Mouse (Mus musculus) lung, postnatal 14 days (tissue): ENCODE data around the gene Tbc1d4.

Source experiments
- DNase-seq: peaks from one replicate; pipeline ENCODE4 v3.0.0; 2021

Gene Tbc1d4

DNA sequence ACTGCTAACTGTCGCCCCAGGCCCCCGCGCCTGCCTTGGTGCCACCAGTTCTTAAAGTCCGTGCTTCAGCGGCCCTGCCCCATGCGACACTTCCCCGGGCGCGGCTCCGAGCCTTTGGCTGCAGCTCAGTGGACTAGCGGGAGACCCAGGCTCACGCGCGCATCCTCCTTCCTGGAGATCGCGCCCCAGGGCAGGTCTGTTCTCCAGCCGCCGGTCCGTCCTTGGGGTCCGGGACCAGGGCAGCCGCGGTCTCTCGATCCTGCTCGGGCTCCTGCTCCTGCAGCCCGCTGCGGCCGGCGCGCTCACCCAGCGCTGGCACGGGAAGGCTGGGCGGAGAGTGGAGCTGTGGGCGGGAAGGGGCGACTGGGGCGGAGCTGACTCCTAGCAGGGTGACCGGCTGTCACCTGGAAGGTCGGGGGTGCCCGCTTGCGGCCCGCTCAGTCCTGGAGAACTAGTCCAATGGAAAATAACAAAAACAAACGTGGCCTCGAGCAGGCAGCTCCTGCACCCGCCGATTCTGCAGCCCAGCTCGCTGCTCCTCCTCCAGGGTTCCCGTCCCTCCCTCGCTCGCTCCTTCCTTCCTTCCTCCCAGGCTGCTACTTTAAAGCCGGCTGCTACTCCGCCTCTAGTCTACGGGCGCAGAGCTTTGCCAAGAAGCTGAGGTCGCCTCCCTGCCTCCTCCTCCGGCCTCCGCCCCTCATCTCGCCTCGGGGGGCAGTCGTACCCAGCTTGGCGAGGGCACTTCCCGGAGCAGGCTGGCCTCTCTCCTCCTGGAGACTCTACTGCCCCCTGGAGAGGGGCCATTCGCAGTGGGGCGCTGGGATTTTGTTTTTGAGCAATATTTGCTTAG is at the start of gene Tbc1d4:
TSS of gene Tbc1d4 (minus strand) at position 673 of the 850 bp plus-strand sequence.
- DNase-seq = peak; percentile 83

DNA sequence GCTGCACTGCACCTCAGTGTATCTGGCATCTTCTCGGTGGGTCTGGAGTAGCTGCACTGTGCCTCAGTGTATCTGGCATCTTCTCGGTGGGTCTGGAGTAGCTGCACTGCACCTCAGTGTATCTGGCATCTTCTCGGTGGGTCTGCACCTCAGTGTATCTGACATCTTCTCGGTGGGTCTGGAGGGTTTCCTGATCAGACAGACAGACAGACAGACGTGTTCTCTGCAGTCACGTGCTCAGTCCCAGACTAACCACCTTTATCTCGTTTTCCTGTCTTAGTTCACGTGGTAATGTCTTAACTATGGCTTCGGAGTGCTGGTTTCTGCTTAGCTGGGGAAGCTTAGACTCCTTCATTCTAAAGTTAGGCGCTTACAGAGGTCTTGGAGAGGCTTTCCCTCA is 47.3 kb upstream of the Tbc1d4 start:
- no peak for DNase-seq

DNA sequence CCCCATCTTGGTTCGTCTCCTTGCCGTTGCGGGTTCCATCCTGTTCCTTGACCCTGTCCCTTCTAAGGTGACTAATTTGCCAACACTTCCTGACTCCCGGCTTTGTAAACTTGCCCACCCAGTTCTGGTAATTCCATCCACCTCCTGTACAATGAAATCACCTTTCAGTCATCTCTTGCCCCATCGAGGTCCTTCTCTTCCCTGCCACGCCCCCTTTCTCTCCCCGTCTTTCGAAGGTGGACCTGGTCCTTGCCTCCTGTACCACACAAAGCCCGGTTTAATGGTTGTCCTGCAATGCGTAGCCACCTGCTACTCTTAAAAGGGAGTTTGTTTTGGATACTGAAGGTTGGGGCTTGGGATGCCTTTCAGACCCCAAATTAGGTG is 45.5 kb upstream of the Tbc1d4 start:
- DNase-seq = no peak

DNA sequence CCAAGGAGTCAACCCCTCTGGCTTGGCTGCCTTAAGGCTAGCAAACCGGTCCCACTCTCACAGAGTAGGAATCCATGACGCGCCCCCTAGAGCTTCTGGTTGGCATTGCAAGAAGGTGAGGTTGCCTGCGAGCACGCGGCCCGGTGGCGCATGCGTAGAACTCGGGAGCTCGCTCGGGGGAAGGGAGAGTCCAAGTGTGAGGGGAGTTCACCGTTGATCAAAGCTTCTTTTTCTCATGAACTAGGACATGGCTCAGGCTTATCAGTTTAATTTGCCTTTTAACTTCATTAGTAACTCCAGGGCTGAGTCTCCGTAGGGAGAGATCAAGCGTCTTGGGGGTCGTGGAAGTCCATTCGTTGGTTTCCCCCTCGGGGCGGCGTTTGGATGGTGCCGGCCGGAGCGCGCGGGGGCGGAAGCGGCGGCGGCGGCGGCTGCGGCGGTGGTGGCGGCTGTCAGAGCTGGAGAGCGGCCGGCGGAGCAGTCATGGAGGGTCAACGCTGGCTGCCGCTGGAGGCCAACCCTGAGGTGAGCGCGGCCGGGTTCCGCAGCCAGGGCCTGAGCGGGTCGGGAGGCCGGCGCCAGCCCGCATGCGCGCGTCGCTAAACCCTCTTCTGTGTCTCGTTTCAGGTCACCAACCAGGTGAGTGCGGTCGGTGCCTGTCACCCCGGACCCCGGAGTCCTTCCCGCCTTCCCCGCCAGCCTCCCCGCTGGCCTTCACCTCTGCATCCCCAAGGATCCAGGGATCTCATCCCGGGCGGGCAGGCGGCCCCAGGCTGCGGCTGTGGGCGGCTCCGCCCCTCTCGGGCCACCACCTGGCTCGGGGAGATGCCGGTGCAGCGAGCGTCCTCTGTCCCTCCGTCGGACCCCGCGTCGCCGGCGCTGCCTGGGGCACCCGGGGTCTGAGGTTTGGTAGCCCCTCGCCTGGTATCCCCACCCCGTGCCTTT is 44.9 kb upstream of the Tbc1d4 start, which contains the start of gene Uchl3:
TSS of gene Uchl3 (plus strand) at position 387 of the 945 bp plus-strand sequence.
- DNase-seq = peak; percentile 99

DNA sequence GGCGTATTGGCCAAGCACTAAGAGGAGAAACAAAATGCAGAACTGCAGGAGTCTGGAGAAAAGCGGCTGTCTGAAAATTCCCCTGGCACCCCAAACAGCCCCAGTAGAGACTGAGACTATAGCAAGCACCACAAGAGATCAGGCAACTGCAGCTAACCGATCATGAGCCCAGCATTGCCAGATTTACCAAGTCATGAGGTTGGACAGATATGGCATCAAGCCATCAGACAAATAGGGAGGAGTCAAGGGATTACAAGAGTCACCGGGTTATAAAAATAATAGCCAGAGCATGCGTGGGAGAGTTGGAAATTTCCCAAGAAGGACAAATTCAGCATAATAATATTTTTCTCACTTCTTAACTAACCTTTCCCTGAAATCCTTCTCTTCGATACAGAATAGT is 43.6 kb upstream of the Tbc1d4 start:
- no peak for DNase-seq

DNA sequence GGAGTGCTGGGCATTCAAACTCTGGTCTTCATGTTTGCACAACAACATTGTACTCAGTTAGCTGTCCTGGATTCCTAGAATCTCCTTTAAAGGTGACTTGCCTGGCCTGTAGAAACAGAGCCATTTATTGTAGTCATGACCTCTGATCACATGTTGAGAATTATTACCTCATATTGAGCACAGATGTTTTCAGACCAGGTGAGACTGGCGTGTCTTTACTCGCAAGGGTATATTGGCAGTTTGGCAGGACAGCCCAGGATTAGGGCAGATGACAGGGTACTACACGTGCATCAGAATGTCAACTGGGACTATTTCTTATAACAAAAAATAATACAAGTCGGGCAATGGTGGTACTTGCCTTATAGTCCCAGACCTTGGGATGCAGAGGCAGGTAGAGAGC is 41.6 kb upstream of the Tbc1d4 start:
- no peak for DNase-seq

DNA sequence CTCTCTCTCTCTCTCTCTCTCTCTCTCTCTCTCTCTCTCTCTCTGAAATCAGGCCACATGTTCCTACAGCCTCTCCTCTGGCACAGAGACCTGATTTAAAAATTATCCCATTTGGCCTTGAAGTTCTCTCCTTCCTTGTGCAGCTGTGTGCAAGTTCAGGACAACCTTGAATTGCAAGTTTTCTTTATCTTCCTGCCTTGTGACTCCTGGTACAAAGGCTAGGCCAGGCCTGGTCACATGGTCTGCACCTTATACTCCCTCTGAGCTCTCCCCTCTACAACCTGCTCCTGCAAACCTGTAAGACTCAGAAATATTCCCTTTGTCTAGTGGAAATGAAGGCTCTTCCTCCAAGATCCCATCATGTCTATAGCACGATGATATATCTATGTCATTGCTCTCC is 36.0 kb upstream of the Tbc1d4 start:
- no peak for DNase-seq

DNA sequence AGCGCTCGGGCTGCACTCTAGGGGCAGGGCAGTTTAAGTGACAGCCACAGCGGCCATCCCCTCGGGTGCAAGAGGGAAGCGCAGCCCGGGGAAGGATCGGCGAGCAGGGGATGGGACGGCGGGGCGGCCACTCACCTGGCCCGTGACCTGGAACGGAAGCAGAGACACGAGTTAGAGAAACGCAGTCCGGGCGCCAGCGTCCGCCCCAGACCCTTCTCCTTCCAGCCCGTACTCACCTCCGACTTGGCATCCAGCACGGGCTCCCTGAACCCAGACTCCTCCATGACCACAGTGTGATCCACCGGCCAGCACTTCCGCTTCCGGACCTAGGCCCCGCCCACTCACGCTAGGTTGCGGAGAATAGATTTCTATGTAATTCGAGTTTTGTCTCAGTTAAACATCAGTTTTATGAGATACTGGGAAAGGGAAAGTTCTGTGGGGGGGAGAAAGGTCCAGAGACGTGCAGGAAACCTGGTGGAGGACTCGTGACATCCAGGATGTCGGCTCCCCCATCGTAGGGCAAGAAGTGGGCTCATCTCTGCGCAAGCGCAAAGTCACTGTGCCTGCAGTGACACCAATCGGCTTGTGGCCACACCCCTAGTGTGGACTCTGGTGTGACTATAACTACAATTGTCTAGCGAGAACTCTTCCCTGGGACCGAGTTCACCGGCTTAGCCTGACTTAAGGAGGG is 31.3 kb upstream of the Tbc1d4 start, which contains the start of gene Commd6:
TSS of gene Commd6 (minus strand) at position 534 of the 691 bp plus-strand sequence.
- peak; percentile 91 for DNase-seq

DNA sequence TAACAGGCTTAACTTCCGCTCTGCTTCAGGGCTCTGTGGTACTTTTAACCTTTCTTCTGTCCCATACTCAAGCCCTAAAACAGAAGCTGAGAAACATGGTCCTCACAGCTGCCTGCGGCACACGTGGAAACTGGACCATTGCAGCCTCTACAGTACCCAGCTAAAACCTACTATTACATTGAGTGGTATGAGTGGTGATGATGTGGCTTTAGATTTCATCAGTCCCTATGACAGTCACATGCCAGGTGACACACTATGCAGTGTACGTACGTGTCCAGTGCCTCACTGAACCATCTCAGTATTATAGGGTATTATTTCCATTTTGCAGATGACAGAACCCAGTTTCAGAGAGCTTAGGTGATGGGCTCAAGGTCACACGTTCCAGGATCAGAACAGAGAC is 28.4 kb upstream of the Tbc1d4 start:
- no peak for DNase-seq

DNA sequence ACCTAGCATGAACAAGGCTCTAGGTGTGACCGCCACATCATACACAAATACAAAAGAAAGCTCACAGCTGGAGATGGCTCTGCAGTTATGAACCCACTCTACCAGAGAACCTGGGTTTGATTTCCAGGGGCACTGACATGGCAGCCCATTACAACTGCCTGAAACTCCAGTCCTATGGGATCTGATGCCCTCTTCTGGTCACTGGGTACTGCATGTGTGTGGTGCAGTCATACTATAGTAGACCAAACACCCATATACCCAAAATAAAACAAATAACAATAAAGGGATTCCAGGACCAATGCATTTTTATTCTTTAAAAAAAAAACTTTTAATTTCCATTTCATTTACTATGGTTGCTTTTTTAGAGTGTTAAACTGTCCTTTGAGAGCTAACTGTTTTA is 26.8 kb upstream of the Tbc1d4 start:
- DNase-seq = no peak

DNA sequence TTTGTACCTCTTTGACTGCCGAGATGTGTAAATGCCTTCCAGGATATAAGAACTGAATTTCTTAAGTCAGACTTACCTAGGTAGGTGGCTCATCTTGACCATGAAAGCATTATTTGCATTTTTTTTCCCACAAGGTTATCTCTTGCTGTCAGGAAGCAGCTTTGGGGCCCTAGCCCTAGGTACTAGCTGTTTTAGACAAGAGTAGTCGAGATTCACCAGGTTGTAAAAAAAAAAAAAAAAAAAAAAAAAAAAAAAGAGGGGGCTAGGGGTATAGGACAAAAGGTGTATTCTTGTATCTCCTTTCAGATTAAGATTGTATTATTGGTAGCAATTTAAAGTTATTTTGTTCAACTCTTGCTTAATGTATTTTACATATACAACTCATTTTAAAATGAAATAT is 21.6 kb upstream of the Tbc1d4 start:
- DNase-seq = no peak

DNA sequence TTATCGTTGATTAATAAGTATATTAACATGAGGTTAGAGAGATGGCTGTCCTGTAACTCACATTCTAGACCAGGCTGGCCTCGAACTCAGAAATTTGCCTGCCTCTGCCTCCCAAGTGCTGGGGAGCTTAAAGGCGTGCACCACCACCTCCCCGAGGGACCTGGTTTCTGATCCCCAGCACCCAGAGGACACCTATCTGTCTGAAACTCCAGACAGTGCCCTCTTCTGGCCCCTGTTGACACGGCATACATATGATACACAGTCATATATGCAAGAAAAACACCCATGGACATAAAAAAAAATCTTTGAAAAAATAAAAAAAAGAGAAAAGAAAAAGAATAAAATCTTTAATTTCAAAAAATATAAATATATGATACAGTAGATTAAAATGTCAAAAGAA is 8.7 kb upstream of the Tbc1d4 start:
- DNase-seq = no peak

DNA sequence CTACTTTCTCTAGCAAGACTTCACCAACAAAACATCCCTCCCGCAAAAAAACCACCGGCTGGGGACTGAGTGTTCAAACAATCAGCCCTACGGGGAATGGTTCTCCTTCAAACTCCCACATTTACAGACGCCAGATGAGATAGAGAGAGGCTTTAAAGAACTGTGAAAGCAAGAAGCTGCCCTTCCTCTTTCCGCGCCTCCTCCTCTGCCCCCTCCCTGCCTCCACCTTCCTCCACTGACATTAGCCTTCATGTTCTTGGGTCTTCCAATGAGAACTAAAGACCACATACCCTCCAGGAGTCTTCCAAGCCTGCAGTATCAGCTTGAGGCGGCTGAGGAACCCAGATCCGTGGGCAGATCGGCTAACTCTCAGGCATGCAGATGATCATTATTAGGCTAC is 7.2 kb upstream of the Tbc1d4 start:
- DNase-seq = no peak

DNA sequence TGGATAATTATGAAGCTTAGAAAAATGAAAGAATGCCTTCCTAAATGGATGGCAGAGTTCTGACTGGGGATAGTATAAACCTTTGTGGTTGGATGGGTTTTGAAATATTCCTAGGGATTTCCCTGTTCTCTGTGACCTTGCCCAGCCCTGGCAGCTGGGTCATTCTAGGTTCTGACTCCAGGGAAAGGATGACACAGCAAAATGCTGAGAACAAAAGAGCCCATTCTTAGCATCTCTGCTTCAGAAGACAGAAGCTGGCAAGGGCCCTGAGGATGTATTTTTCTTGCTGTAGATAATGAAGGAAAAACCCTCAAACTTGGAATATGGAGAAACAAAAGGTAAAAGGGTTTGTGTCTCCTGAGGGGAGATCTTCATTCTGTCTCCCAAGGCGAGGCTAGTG is 4.2 kb upstream of the Tbc1d4 start:
- no peak for DNase-seq

DNA sequence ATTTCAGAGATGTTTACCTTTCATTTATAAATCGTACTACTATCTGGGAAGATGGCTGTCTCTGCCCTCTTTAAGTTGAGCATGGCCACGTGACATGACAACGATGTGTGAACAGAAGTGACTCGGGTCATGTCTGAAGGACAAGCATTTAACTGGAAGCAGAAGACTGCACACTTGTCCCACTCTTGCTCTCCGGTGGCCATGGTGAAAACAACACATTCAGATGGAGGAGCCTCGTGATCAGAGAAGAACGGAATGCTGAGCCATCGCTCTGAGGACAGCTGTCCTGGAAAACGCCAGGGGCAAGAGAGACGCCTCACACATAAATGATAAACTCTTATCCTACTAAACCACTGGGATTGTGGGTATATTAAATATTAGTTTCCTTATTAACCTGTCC is 1.7 kb upstream of the Tbc1d4 start:
- no peak for DNase-seq

DNA sequence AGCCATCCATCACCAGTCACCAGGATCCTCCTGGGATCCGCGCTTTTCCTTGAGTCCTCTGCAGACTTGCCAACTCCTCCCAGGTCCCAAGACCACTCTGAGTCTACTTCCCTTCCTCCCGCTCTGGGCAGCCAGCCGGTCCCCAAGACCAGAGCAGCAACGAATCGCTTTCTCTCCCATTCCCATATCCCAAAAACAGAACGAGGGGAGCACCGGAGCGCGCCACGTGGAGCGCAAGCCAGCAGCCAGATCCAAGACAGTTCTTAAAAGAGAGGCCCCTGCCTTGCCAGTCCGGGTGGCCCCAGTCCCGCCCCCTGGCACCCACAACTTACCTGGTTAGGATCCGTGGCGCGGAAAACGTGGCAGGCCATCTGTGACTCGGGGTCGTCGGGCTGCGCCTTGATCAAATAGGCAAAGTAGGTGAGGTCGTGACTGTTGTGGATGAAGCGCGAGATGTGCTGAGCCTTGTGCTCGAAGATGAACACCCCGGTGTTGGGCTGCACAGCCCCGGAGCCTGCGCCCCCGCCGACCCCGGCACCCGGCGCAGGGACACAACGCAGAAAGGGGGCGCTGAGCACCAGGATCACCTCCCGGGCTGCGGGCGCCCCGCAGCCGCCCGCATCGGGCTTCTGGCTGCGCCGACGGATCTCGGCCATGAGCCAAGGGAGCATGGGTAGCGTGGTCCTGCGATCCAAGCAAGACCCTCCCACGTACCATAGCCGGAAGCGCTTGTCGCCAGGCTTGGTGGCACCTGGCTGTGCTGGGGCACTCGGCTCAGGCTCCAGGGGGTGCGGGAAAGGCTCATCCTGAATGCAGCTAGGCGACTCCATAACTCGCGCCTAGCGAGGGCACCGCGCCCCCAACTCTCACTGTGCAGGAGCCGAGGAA is 1.1 kb downstream of the Tbc1d4 start:
- peak; percentile 11 for DNase-seq

DNA sequence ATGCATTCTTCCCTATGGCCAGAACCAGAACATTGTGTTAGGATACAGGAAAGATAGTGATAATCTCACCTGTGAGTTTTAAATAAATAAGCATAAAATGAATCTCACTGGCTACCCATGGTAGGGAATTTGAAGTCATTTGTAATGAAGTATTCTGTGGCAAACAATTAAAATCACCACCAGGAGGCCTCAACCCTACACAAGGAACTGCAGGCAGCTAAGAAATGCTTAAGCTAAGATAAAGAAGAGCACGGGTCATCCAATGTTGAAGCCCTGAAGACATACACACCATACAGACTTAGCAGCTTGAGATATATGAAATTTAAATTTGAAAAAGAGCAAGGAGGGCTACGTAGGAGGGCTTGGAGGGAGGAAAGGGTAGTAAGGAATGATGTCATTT is 3.1 kb downstream of the Tbc1d4 start:
- no peak for DNase-seq

DNA sequence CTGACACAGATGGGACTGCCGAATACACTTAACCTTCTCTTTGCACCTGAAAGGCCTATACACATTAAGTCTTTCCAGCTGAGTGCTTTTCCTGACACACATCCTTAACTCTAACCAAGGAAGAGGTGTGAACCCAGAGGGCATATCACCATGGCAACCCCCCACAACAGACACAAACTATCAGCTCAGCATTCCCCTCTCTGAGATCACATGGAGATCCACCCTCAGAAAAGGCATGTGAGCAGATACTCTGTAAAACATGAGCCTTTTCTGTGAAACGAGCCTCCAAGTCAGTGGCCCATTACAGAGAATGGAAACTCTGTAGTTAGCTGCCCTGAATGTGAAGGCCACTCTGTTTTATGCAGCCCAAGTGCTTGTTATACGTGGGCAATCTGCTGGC is 6.1 kb downstream of the Tbc1d4 start:
- DNase-seq = no peak

DNA sequence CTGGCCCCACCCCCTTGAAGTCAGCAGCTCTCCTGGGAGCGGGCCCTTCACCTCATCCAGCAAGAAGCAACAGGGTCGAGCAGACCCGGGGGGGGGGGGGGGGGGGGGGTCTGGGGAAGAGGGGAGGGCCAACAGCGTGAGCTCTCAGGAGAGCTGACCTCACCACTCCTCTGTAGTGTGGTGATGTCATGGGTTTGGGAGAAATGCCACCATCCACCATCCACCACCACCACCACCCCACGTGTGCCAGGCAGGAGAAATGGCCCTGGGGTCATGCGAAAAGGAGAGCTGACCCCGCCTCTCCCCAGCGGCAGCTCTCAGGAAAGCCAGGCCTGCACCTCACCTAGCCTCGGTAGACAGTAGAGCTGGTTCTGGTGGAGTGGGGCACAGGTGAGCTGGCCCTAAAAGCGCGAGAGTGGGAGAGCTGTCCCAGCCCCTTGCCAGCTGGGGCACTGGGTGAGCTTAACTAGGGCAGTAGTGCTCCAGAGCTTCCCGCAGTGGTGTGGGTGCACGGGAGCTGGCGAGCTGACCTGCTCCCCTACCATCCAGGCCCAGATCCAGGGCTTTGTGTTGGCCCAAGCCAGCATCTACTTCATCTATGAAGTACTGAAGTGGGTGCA is 11.8 kb downstream of the Tbc1d4 start:
- no peak for DNase-seq

DNA sequence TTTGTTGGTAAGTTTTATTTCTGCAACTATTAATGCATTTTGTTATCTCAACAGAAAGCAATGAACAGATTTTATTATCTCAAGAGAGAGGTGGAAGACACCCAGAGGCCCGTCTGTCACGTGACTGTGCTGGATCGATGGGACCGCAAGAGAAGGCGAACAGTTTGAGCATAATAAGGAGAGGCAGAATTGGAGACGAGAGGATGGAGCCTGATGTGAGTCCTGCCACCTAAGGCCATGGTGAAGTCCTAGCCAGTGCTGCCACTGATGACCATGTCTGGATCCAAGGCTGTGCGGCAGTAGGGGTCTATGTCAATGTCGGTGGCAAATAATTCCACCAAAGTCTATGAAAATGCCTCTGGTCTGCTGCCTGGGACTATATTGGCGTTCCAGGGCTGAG is 12.3 kb downstream of the Tbc1d4 start:
- no peak for DNase-seq

DNA sequence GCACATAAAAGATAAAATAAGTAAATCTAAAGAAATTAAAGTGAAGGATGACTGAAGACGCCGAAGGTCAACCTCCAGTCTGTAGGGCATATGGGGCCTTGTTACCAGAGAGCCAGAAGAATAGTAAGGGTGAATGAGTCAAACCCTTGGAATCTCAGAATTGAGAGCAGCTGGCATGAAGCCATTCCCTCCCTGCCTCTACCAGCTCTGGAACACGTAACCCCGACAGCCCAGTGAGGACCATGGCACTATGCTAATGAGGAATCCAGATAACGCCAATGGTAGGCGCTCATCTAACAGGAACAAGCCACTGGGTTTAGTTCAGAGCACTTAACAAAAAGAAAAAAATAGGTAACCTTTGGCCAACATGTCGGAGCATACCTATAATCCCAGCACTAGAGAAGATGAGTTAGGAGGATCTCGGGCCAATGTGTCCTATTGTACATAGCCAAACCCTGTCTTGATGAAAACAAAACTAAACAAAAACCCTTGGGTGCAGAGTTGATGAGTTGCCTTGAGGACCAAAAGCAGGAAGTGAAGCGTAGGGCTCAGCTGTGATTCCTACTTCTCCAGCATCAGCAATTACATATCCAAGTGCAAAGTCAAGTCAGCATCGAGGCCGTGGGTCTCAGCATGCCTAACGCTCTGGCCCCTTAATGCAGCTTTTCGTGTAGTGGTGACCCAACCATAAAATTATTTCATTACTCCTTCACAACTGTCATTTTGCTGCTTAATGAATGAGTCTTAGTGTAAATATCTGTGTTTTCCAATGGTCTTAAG is 13.5 kb downstream of the Tbc1d4 start:
- DNase-seq = no peak
